Mouse (Mus musculus) forebrain, embryonic 14.5 days (tissue): ENCODE measurements at regions not wholly inside any gene's neighbourhood (a gene's known extent, or its start where the extent isn't known, plus 50 kb on each side); places are given as distances from the start of the nearest gene placed in this dataset.

Experiments
- ATAC-seq: fragments of 200-750 bp; cut with Nextera tagmentation; 2 replicates; pipeline ENCODE4 v1.8.0; 2017; ENCODE audit warnings: mild to moderate bottlenecking, moderate library complexity
- DNase-seq: peaks from one replicate; pipeline ENCODE4 v3.0.0-alpha.2; 2015; ENCODE audit warnings: low spot score
- H3K27ac ChIP-seq: fragments of 300-500 bp; sonication (generic); 2 replicates; pipeline ENCODE4 v1.5.1; 2014; ENCODE audit warnings: low read depth, mild to moderate bottlenecking, control low read depth, low read length, moderate library complexity
- H3K27me3 ChIP-seq: fragments of 300-500 bp; sonication (generic); replicated peaks from 2 replicates; pipeline ENCODE4 v1.6.1; 2014; ENCODE audit warnings: low read length, control low read depth, mixed read lengths; ENCODE audit not compliant: control insufficient read depth, insufficient read depth
- H3K36me3 ChIP-seq: fragments of 300-500 bp; sonication (generic); 2 replicates; pipeline ENCODE4 v1.6.1; 2014; ENCODE audit warnings: low read length, control low read depth; ENCODE audit not compliant: control insufficient read depth, insufficient read depth
- H3K4me1 ChIP-seq: fragments of 300-500 bp; sonication (generic); 2 replicates; pipeline ENCODE4 v1.6.1; 2014; ENCODE audit warnings: antibody characterized with exemption, low read length, control low read depth; ENCODE audit not compliant: control insufficient read depth, insufficient read depth
- H3K4me2 ChIP-seq: fragments of 300-500 bp; sonication (generic); 2 replicates; pipeline ENCODE4 v1.6.1; 2014; ENCODE audit warnings: mild to moderate bottlenecking, control low read depth, low read length
- H3K4me3 ChIP-seq: fragments of 300-500 bp; sonication (generic); 2 replicates; pipeline ENCODE4 v1.5.1; 2014; ENCODE audit warnings: low read depth, low read length, control low read depth
- H3K9ac ChIP-seq: fragments of 300-500 bp; sonication (generic); 2 replicates; pipeline ENCODE4 v1.6.1; 2014; ENCODE audit warnings: mild to moderate bottlenecking, low read length, control low read depth, moderate library complexity
- H3K9me3 ChIP-seq: fragments of 300-500 bp; sonication (generic); replicated peaks from 2 replicates; pipeline ENCODE4 v1.6.1; 2016; ENCODE audit warnings: low read length, control low read depth, mixed read lengths; ENCODE audit not compliant: control insufficient read depth
- WGBS: fragments of 180-500 bp; shearing (Covaris S2); extraction: QIAGEN DNeasy Blood & Tissue Kit; methylation state at CpG from one replicate; pipeline ENCODE4 v1.1.7; 2014; 5-methylcytosine and 5-hydroxymethylcytosine counted together

GRCm38 (mm10) chr8:117959501-117959900 is 157.8 kb upstream of the Mphosph6 start:
- H3K27me3 ChIP-seq, result no peaks in the 10 kb centered on the region
- WGBS, result 46% methylated on average over 8 of the region's 8 CpGs
- H3K9ac ChIP-seq, result no peak overlapping the region
- H3K36me3 ChIP-seq, result no peaks in the 10 kb centered on the region
- no peak overlapping the region for H3K4me3 ChIP-seq
- no peaks in the 10 kb centered on the region for H3K9me3 ChIP-seq
- DNase-seq, result peak; percentile 27
- no peak overlapping the region for H3K4me2 ChIP-seq
- ATAC-seq, result no peak
- no peak overlapping the region for H3K27ac ChIP-seq
- H3K4me1 ChIP-seq, result 0 out of 2 replicates have a peak, but pooled peaks cover 4% of the 10 kb centered on the region

GRCm38 (mm10) chr8:117958914-117959313 is 157.2 kb upstream of the Mphosph6 start:
- no peak for DNase-seq
- no peaks in the 10 kb centered on the region for H3K9me3 ChIP-seq
- no peak overlapping the region for H3K9ac ChIP-seq
- H3K27me3 ChIP-seq, result no peaks in the 10 kb centered on the region
- 53% methylated on average over 3 of the region's 3 CpGs for WGBS
- H3K4me3 ChIP-seq, result no peak overlapping the region
- H3K4me1 ChIP-seq, result 0 out of 2 replicates have a peak, but pooled peaks cover 4% of the 10 kb centered on the region
- no peak for ATAC-seq
- no peaks in the 10 kb centered on the region for H3K36me3 ChIP-seq
- no peak overlapping the region for H3K27ac ChIP-seq
- H3K4me2 ChIP-seq, result no peak overlapping the region

- no peaks in the 10 kb centered on the region; the same call in 1 of the 2 replicates for H3K4me1 ChIP-seq
- no peak overlapping the region for H3K4me3 ChIP-seq
- H3K27me3 ChIP-seq, result no peaks in the 10 kb centered on the region
- H3K9me3 ChIP-seq, result no peaks in the 10 kb centered on the region
- no peak overlapping the region for H3K4me2 ChIP-seq
- ATAC-seq (no peak), DNase-seq (no peak)
- H3K27ac ChIP-seq, result no peak overlapping the region
- H3K36me3 ChIP-seq, result no peaks in the 10 kb centered on the region
- no peak overlapping the region for H3K9ac ChIP-seq
- 7% methylated on average over 5 of the region's 5 CpGs for WGBS
Measured at GRCm38 (mm10) chr8:117951656-117952055, 149.9 kb upstream of the Mphosph6 start.

GRCm38 (mm10) chr8:117946540-117946939 is 144.8 kb upstream of the Mphosph6 start:
- 70% methylated on average over 3 of the region's 3 CpGs for WGBS
- no peaks in the 10 kb centered on the region for H3K27me3 ChIP-seq
- no peaks in the 10 kb centered on the region for H3K9me3 ChIP-seq

GRCm38 (mm10) chr8:117934566-117935094 is 132.9 kb upstream of the Mphosph6 start:
- no peaks in the 10 kb centered on the region for H3K9me3 ChIP-seq
- H3K27me3 ChIP-seq, result no peaks in the 10 kb centered on the region
- no peaks in the 10 kb centered on the region for H3K36me3 ChIP-seq
- no peak overlapping the region for H3K9ac ChIP-seq
- peak overlapping the region; percentile 31 for H3K27ac ChIP-seq
- H3K4me3 ChIP-seq, result no peak overlapping the region
- no peak for DNase-seq
- no peak for ATAC-seq
- H3K4me1 ChIP-seq, result peaks cover 12% of the 10 kb centered on the region; the same call in 1 of the 2 replicates
- H3K4me2 ChIP-seq, result no peak overlapping the region
- 90% methylated on average over 16 of the region's 16 CpGs for WGBS

More at GRCm38 (mm10) chr8:117946540-117946939, 144.8 kb upstream of the Mphosph6 start:
- DNase-seq (no peak), ATAC-seq (no peak)
- Histone ChIP-seq H3K36me3 (no peaks in the 10 kb centered on the region), H3K27ac (no peak overlapping the region), H3K9ac (no peak overlapping the region), H3K4me3 (no peak overlapping the region), H3K4me1 (no peaks in the 10 kb centered on the region; the same call in 1 of the 2 replicates), H3K4me2 (no peak overlapping the region)

GRCm38 (mm10) chr8:117930687-117931086 is 128.9 kb upstream of the Mphosph6 start:
- DNase-seq (peak; percentile 74), ATAC-seq (no peak)

GRCm38 (mm10) chr8:117929606-117930005 is 127.9 kb upstream of the Mphosph6 start:
- Histone ChIP-seq H3K36me3 (no peaks in the 10 kb centered on the region), H3K4me1 (peaks cover 11% of the 10 kb centered on the region; the same call in 1 of the 2 replicates), H3K4me2 (no peak overlapping the region), H3K27me3 (no peaks in the 10 kb centered on the region), H3K4me3 (no peak overlapping the region), H3K27ac (no peak overlapping the region), H3K9ac (no peak overlapping the region), H3K9me3 (no peaks in the 10 kb centered on the region)
- peak; percentile 38 for DNase-seq
- WGBS, result 7% methylated on average over 12 of the region's 12 CpGs
- ATAC-seq, result 0 out of 2 replicates have a peak, but pooled peaks have one; percentile 37

More at GRCm38 (mm10) chr8:117930687-117931086, 128.9 kb upstream of the Mphosph6 start:
- no peaks in the 10 kb centered on the region for H3K27me3 ChIP-seq
- H3K4me3 ChIP-seq, result no peak overlapping the region
- no peak overlapping the region for H3K27ac ChIP-seq
- WGBS, result 54% methylated on average over 6 of the region's 6 CpGs
- H3K9me3 ChIP-seq, result no peaks in the 10 kb centered on the region
- peaks cover 11% of the 10 kb centered on the region; the same call in 1 of the 2 replicates for H3K4me1 ChIP-seq
- no peak overlapping the region for H3K9ac ChIP-seq
- no peaks in the 10 kb centered on the region for H3K36me3 ChIP-seq
- H3K4me2 ChIP-seq, result no peak overlapping the region

- H3K27ac ChIP-seq, result no peak overlapping the region
- H3K9me3 ChIP-seq, result no peaks in the 10 kb centered on the region
- no peak overlapping the region for H3K4me2 ChIP-seq
- no peak overlapping the region for H3K4me3 ChIP-seq
- no peaks in the 10 kb centered on the region for H3K36me3 ChIP-seq
- DNase-seq, result peak; percentile 30
- WGBS, result 78% methylated on average over 6 of the region's 6 CpGs
- no peak for ATAC-seq
- no peaks in the 10 kb centered on the region for H3K4me1 ChIP-seq
- H3K9ac ChIP-seq, result no peak overlapping the region
- H3K27me3 ChIP-seq, result no peaks in the 10 kb centered on the region
Measured at GRCm38 (mm10) chr8:117923296-117923695, 121.6 kb upstream of the Mphosph6 start.

GRCm38 (mm10) chr8:117903052-117903451 is 101.3 kb upstream of the Mphosph6 start:
- Histone ChIP-seq H3K27me3 (no peaks in the 10 kb centered on the region), H3K4me1 (no peaks in the 10 kb centered on the region), H3K27ac (no peak overlapping the region), H3K4me2 (no peak overlapping the region), H3K36me3 (no peaks in the 10 kb centered on the region), H3K9me3 (no peaks in the 10 kb centered on the region), H3K9ac (no peak overlapping the region), H3K4me3 (no peak overlapping the region)
- WGBS, result 64% methylated on average over 8 of the region's 8 CpGs
- ATAC-seq, result no peak
- DNase-seq, result no peak
